Mouse (Mus musculus) layer of hippocampus, postnatal 10 days (tissue): ENCODE results near the gene Frmpd1. TPM values are rescaled to one million over a fixed set of nuclear protein-coding genes. Genes with fewer than 3 reads are reported as not detected.
A peak's percentile ranks its signal among the peaks of the same experiment; 100 is the strongest.

ENCODE experiments used
- DNase-seq, 2 experiments: peaks; one replicate each; pipeline ENCODE4 v3.0.0; 2021; ENCODE audit warnings: low spot score in 2 of 2
- total RNA-seq, 2 experiments: library from RNA; stranded (reverse); gene quantifications; 2 replicates each; pipeline ENCODE4 v1.2.3; 2021

Frmpd1 gene
- total RNA-seq, 2 experiments from 2014 or later = 18.4 to 19.5 TPM

DNA sequence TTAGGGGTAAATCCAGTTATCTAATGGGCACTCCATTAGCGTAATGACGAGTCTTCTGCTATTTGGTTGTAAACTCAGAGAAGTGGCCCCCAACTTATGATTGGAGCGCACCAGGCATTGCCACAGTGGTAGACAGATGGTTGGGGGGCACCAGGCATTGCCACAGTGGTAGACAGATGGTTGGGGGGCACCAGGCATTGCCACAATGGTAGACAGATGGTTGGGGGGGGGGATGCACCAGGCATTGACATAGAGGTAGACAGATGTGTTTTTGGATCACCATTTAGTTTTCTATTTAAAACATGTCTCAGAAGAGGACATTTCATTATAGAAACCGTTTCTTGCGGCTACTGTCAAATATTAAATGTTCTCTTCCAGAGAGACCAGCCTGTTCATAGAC, 53.6 kb downstream of the Frmpd1 start:
- no peak for DNase-seq

DNA sequence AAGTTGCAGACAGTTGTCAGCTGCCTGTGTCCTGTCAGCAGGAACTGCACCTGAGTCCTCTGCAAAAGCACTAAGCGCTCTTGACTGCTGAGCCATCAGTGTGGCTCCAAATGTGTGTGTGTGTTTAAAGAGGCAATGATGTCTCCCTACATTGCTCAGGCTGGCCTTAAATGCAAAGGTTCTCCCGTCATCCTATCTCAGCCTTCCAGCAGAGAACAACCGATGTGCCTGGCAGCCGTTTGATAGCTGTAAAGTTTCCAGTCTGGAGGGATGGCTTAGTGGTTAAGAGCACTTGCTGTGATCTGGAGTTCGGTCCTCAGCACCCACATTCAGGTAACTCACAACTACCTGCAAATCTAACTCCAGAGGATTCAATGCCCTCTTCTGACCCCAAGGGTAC, 56.7 kb downstream of the Frmpd1 start:
- no peak for DNase-seq

DNA sequence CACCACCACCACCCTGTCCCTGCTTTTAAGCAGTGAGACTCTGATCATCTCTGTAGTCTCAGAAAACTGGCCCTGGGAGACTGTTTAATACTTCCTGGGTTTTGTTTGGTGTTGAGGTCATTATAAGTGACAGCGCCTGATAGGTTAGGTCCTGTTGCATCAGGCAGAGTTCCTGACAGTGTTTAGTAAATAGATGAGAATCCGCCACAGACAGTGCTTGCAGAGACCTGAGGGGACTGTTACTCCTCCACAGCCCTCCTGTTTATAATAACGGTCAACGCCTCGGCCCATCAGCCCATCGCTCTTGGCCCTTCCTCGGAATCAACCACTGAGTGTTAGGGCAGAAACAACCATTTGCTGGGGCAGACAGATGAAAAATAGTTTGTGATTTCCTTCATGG, 57.5 kb downstream of the Frmpd1 start:
- DNase-seq = no peak

DNA sequence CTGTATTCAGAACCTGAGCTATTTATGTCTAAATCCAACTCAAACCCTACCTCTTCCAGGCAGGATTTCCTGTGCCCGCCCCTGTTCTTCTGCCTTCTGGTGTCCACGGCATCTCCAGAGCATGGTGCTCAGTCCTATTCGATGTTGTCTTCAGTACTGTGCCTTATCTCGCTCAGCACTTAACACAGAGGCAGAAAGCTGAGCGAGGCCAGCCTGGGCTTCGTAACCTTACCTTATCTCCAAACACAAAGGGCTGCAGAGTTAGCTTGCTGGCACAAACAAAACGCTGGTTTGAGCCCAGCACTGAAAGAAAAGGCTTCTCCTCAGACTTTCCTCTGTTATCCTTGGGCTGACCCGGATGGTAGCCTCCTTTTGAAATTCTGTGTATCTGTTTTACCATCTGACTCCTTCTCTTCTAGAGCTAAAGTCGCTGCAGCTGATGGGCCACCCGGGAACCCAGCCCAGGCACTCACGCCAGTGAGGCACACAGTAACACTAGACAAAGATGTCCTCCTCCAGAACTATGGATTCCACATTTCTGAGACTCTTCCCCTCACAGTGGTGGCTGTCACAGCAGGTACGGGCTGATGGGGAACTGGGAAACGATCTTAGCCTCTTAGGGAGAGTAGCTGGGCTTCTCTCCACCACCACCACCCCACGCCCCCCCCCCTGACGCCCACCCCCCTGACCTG, 58.7 kb downstream of the Frmpd1 start:
- no peak for DNase-seq

DNA sequence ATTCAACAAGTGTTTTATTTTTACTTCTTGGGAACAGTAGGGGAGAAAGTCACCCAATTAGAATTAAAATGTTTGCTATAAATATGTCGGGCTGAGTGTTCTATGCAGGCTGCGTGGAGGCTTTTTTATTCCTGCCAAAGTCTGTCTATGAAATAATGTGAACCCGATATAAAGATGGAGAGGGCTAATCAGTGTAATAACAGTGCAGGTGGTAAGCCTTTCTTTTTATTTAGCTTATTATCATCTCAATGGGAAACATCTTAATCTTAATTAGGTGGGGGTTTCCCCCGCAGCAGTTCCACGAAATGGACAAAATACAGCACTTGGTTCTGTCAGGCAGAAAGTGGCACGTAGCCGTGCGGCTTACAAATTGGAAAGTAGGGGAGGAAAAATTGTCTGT, 66.6 kb downstream of the Frmpd1 start:
- no peak for DNase-seq

DNA sequence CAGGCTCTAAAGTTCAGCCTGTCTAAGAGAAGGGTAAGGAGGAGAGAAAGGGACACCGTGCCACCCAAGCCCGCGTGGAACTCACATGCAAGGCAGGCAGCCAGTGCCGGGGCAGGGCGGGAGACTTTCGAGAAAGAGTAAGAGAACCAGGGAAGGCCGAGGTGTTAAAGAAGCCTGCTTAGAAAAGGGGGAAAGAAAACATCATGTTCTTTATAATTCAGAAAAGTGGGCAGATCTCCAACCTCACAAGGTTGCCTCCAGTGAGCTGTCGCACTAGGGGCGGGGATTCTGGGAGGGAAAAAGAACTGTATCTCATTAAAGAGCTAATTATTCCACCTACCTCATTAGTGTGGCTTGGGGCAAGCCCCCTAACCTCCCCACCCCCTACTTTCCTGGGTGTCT, 68.2 kb downstream of the Frmpd1 start:
- DNase-seq = peak; percentile 41 to 49

DNA sequence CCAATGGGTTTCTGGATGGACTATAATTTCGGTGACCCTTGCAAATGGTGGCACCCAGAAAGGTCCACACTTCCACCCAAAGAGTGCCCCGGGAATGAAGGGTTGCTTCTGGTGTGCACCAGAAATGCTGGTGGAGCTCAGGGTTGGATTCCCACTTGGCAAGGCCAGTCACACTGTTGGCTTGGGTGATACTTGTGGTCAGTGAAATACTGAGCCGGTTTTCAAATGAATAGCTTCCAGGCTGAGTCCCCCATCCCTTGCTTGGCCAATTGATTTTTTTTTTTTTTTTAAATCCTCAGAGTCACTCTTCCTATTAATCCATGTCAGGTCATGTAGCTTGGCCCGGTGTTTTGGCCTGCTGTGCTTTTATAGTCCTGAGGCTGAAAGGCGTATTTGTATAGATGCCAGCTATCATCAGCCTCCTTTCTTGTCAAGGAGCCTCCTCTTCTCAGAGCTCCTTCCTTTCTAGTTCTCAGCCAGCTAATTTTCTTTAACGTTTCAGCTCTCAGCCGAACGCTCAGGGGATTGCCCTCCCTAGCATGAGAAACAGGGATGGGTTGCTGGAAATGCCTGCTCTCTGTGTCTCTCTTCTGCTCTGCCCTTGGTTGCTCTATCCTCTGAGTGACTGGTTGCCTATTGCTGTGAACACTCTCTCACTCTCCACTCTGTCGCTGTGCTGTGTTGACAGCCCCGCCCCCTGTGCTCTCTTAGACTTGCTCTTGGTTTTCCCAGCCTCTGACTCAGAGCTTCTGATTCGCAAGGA, 69.3 kb downstream of the Frmpd1 start:
- DNase-seq = peak; percentile 25 to 54

DNA sequence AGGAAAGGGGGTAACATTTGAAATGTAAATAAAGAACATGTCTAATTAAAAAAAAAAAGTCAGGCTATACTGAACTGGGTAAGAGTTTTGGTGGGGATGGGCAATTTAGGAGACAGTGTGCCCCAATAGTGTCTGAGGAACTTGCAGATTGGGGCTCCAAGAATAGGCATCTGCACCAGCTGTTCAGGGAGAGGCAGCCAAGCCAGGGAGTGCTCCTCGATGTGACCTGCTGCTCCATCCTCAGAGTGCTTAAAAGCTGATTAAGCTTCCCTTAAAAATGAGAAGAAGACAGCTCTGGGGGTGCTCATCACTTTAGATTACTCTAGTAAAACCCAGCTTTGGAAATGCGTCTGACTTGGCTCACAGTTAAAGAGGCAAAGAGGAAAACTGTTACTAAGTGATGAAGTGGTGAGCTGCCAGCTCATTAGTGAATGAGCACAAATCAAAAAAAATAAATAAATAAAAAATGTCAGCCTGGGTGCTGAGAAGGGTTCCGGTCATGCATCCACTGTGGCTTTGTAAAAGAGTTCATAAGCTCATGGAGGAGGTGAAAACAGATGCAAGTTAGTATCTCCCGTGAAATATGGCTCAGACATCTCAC, 74.7 kb downstream of the Frmpd1 start:
- DNase-seq = no peak

DNA sequence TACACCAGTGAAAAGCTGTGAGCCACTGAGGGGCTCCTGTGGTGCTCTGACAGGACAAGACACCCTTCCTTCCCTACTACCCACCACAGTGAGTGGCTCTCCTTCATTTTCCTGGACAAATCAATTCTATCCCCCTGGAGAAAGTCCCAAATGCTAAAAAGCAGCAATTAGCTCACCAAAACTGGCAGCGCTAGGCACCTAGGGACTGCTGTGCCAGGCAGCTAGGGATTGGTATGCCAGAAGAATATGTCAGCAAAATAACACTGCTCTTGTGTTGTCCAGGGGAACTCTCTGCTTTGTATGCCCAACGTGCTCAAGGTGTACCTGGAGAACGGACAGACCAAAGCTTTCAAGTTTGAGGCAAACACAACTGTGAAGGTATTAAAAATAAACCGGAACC, 76.9 kb downstream of the Frmpd1 start:
- DNase-seq = peak in 1 of 2 experiments; percentile 59

DNA sequence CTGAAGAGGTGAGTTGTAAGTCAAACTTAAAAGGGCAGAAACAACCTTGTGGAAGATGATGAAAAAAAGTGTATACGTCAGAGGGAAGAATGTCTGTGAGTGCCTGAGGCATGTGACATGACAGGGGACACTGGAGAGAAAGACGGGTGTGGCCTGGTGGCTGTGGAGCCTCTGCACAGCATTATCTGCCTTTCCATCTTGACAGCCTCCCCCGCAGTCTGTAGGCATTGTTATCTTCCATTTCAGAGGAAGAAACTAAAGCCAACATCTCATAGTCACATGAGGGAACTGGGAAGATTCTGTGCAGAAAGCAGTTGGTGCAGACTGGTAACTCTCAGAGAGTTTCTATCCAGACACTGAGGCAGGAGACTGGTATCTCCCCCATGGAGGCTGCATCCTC, 83.2 kb downstream of the Frmpd1 start:
- no peak for DNase-seq

DNA sequence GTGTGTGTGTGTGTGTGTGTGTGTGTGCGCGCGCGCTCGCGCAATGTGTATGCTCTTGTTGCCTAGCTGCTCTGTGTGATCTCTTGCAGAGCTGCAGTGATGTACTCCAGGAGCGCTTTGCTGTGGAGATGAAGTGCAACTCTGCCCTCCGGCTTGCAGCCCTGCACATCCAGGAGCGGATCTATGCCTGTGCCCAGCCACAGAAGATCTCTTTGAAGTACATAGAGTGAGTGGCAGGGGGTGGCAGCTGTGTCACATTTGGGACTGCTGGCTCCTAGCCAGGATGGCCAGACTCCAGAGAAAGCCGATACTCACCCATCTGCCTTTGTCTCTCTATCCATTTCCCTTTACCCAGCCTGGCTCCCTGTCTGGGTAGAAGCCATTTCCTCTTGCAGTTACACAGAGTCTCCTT, 86.4 kb downstream of the Frmpd1 start:
- peak; percentile 91 to 92 for DNase-seq

DNA sequence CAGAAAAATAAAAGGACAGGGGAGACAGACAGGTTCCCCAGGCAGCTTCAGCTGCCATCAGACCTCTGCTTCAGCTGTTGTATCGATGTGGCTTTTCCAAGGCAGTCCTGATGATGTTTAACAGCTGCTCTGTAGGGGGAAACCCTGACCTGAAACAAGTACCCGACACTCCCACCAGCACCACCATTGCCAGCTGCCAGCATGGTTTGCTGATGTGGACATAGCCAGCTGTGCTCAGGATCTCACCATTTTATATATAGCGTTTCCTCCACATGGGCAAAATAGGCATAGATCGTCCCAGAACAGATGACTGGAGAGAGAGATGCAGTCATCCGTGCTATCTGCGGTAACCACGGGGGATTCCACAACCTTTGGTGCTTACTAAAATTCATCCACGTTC, 91.1 kb downstream of the Frmpd1 start:
- no peak for DNase-seq

DNA sequence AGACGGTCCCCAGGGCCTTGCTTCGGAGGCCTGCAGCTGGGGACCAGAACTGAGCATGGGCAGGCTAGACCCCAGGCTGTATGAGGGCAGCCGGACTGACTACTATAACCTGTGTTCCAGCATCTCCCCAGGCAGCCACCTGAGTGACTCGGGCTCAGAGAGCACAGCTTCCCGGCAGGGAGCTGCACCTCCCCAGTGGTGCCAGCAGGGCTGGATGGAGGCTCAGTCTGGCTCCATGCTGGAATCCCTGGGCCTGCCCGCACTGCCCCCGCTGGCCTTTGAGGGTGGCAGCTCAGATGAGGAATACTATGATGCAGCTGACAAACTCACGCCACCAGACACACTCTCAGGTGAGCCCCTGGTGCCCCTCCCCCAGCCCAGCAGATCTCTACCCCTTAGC, 94.6 kb downstream of the Frmpd1 start:
- DNase-seq = no peak

DNA sequence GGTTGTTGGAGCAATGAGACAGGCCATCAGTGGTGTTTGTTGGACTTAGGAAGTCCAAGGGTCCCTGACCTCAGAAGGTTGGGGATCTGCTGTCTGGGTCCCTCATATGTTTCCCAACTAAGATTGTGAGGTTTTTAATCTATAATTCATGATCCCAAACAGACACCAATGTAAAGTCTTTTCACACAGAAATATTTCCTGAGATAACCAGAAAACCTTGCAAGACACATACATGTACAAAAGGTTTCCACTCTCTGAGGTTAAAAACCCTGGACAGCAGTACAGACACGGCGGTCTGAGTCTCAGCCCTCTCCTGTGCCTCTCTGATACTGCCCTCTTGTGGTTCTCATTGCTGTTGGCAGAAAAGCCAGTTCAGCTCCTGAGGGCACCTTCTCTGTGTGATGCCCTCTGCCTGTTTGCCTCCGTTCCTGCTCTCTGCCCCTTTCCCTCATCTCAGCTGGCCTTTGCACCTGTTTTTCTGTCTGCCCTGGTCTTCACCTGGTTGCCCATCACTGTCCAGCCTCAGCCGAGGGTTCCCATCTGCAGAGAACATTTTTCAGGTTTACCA, 95.4 kb downstream of the Frmpd1 start:
- peak; percentile 70 to 76 for DNase-seq

DNA sequence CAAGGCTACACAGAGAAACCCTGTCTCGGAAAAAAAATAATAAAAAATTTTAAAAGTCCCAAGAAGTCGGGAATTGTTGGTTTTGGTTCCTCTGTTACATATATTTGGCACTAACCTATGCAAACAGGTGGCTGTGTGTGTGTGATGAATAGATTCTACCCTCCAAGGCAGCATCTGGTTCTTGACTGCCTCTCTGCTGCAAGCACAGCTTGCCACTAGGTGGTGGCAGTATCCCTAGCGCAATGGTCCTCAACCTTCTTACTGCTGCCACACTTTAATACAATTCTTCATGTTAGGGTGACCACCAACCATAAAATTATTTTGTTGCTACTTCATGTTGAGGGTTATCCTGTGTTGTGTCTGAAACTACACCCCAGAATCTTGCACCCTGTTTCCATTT, 101.6 kb downstream of the Frmpd1 start:
- DNase-seq = no peak

DNA sequence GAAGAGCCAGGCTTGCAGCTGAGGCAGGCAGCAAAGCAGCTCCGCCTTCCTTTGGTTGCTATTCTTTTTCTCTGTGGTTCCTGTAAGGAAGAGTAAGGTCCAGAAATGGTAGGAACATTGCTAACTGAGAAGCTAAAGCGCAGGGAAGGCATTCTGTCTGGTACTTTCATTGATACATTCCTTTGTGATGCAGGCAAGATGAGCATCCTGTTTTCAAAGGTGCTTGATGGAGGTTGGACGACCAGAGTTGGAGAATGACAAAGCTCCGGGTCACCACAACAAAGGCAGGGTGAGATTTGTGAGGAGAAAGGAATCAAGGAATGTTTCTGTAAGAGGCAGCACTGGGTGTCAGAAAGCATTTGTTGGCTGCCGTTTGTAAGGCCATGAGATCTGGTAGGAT, 103.2 kb downstream of the Frmpd1 start:
- no peak for DNase-seq

DNA sequence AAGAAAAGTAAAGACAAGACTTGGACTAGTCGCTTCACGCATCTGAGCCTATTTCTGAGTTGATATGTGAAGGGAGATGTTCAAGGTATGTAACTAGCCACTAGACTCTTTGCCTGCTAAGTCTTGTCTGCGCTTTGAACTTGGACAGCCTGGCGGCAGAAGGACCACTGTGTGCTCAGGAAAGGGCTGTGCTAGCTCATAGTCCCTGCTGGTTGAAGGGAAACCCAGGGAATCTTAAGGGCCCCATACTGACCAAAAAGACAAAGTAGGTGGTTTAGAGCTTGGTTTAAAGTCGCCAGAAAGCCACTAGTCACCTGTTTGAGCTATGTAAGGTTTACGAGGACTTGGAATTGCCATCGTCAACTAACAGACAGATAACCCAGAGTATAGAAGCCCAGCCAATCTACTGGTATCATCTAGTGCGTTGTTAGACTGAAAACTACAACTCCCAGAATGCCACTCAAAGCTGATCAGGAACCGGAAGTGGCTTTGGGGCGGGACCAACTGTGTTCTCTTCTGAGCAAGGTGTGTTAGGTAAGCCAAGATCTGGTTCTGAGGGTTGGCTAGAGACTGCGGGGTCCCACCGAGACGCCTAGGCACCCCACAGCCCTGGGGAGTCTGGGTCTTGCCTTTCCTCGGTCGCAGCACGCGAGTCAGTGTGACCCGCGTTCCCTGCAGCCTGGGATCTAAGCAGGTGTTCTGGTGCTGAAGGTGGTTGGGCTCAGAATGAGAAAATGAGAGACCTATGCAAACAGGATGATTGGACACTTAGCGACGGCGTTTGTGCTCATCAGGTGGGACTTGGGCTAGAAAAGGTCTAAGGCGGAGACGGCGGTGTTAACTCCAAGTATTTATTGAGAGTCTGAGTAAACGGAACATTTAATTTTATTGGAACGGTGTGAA, 112.2 kb downstream of the Frmpd1 start, which contains the start of gene Trmt10b:
Gene Trmt10b, plus strand, starts transcription at position 466 of the 903 bp plus-strand sequence.
- DNase-seq = peak; percentile 51 to 68

DNA sequence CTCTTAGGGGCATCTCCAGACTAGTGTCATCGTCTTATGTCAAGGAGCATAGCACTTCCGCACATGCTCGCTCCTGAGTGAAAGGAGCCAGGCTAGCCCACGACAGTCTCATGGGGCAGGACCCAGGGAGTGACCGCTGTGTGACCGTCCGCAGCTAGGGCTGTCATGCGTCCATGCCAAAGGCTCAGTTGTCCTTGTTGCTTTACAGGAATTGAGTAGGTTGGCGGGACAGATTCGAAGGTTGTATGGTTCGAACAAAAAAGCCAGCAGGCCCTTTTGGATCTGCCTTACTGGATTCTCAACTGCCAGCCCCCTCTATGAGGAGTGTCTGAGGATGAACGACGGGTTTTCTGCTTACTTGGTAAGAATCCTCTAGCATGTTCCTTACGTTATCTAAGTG, 120.9 kb downstream of the Frmpd1 start:
- no peak for DNase-seq

DNA sequence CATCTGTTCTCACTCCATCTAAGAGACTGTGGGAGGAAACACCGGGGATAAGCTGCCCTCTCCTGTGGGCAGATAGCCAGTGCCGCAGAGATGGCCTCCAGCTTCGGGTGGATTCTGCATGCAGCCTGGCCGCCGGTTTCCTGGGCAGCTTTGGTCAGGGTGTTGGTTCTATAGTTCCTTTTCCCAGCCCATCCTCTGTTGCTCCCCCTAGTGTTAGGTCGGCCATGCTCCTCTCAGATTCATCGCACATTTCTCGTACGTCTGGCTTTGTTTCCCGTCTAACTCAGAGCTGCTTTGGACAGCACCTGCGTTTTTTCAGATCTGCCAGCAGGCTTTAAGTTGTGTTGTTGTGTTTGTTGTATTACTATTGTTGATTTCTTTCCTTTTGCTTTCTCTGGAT, 123.4 kb downstream of the Frmpd1 start:
- peak in 1 of 2 experiments; percentile 37 for DNase-seq

DNA sequence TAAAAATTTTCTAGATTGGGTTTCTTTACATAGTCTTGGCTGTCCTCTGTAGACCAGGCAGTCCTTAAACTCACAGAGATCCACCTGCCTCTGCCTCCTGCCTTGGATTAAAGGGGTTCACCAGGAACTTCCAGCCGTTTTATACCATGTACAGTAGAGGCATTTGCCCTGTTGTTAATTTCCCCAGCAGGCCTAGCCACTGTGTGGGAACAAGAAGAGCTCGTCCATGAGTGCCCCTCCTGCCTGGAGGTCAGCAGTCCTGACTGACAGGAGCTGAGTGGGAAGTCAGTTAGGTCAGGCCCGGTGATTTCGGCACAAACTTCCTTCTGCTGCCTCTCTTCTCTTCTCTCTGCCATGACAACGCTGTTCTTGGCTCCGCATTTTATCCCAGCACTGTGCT, 123.9 kb downstream of the Frmpd1 start:
- no peak for DNase-seq

DNA sequence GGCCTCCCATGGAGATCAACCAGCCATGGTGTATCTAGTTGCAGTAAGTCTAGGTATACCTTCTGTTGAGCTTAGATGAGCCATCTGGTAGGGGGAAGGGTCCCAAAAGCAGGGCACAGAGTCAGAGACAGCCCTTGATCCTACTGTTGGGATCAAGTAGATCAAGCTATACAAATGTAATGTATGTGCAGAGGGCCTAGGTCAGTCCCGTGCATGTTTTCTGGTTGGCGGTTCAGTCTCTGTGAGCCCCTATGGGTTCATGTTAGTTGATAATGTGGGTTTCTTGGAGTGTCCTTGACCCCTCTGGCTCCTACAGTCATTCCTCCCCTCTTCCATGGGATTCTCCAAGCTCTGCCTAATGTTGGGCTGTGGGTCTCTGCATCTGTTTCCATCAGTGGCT, 126.4 kb downstream of the Frmpd1 start:
- no peak for DNase-seq
